Mouse (Mus musculus) liver, adult 2 months (tissue): ENCODE data around the gene Sbk1.

Experiments
- CTCF ChIP-seq: fragments of 200-500 bp; IDR thresholded peaks from 2 replicates; pipeline ENCODE4 v1.5.1; 2011; ENCODE audit warnings: low read depth, low read length, control low read depth
- POLR2A ChIP-seq: fragments of 200-500 bp; IDR thresholded peaks from 2 replicates; pipeline ENCODE4 v1.6.1; 2011; ENCODE audit warnings: low read length, control low read depth; ENCODE audit not compliant: insufficient read depth; ENCODE audit errors: extremely low read depth

DNA sequence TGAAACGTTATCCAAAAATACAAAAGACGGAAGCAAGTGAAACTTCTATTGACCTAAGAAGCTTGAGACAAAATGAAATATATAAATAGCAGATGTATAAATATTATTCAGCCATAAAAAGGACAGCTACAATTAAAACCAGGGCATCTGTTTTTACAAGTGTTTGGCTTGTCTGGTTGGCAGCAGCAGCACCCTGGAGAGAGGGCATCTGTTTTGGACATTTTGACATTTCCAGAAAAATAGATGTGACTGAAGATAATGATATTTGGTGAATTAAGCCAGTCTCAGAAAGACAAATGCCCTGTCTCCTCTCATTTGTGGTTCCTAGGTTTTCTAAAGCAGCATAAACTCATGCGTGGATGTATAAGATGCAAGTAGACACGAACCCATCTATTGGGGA is 39.4 kb downstream of the Sbk1 start:
- TF ChIP-seq CTCF (no peak), POLR2A (no peak)
